Mouse (Mus musculus) midbrain, embryonic 10.5 days (tissue): Measurements from ENCODE around the gene Svs6. TPM values are rescaled to one million over a fixed set of nuclear protein-coding genes. Genes with fewer than 3 reads are reported as not detected.

Source experiments
- DNase-seq: peaks from one replicate; pipeline ENCODE4 v3.0.0-alpha.2; 2017; ENCODE audit warnings: low spot score
- H3K27ac ChIP-seq: fragments of 300-500 bp; sonication (generic); replicated peaks from 2 replicates; pipeline ENCODE4 v1.5.1; 2016; ENCODE audit warnings: mild to moderate bottlenecking
- H3K27me3 ChIP-seq: fragments of 300-500 bp; sonication (generic); 2 replicates; pipeline ENCODE4 v1.6.1; 2016; ENCODE audit warnings: low read depth, mild to moderate bottlenecking; ENCODE audit not compliant: poor library complexity, severe bottlenecking
- H3K36me3 ChIP-seq: fragments of 300-500 bp; sonication (generic); 2 replicates; pipeline ENCODE4 v1.6.1; 2016; ENCODE audit warnings: mild to moderate bottlenecking, moderate library complexity
- H3K4me1 ChIP-seq: fragments of 300-500 bp; sonication (generic); 2 replicates; pipeline ENCODE4 v1.6.1; 2016
- H3K4me3 ChIP-seq: fragments of 300-500 bp; sonication (generic); 2 replicates; pipeline ENCODE4 v1.5.1; 2016; ENCODE audit warnings: mild to moderate bottlenecking, moderate library complexity
- H3K9me3 ChIP-seq: fragments of 300-500 bp; sonication (generic); replicated peaks from 2 replicates; pipeline ENCODE4 v1.6.1; 2016; ENCODE audit warnings: mild to moderate bottlenecking
- WGBS: fragments of 180-500 bp; shearing (Covaris S2); methylation state at CpG from one replicate; pipeline ENCODE4 v1.1.7; 2016; 5-methylcytosine and 5-hydroxymethylcytosine counted together
- microRNA-seq: library from miRNA; unstranded; fragments of <30 nt; microRNA quantifications from one replicate; pipeline ENCODE4, GENCODE M21; 2017
- polyA plus RNA-seq: library from polyadenylated mRNA; unstranded; fragments of >200 nt; fragmentation: Nextera tagmentation; extraction: Ambion mirVana; gene quantifications from 2 replicates; pipeline ENCODE4 v1.2.1, GENCODE M21; 2016

Svs6 gene
- polyA plus RNA-seq, 1 experiment from 2014 or later: not detected

- 77% methylated on average over 3 of the region's 3 CpGs for WGBS
Observed at GRCm38 (mm10) chr2:164358373-164358772, 41.8 kb downstream of the Svs6 start.

GRCm38 (mm10) chr2:164359031-164359430, 42.5 kb downstream of the Svs6 start:
- H3K4me1 ChIP-seq: peaks cover 9% of the 10 kb centered on the region
- no peak for DNase-seq
- no peaks in the 10 kb centered on the region for H3K9me3 ChIP-seq
- H3K27me3 ChIP-seq: 0 out of 2 replicates have a peak, but pooled peaks cover 5% of the 10 kb centered on the region
- 87% methylated on average over 5 of the region's 5 CpGs for WGBS
- H3K27ac ChIP-seq: no peak overlapping the region
- no peaks in the 10 kb centered on the region for H3K36me3 ChIP-seq
- no peak overlapping the region for H3K4me3 ChIP-seq

More at GRCm38 (mm10) chr2:164358373-164358772, 41.8 kb downstream of the Svs6 start:
- Histone ChIP-seq H3K9me3 (no peaks in the 10 kb centered on the region), H3K4me1 (peaks cover 9% of the 10 kb centered on the region), H3K4me3 (no peak overlapping the region), H3K27me3 (0 out of 2 replicates have a peak, but pooled peaks cover 5% of the 10 kb centered on the region), H3K27ac (no peak overlapping the region), H3K36me3 (no peaks in the 10 kb centered on the region)
- DNase-seq: no peak

GRCm38 (mm10) chr2:164359668-164360067, 43.1 kb downstream of the Svs6 start:
- Histone ChIP-seq H3K36me3 (no peaks in the 10 kb centered on the region), H3K27me3 (0 out of 2 replicates have a peak, but pooled peaks cover 5% of the 10 kb centered on the region), H3K9me3 (no peaks in the 10 kb centered on the region), H3K4me3 (no peak overlapping the region), H3K27ac (no peak overlapping the region), H3K4me1 (peaks cover 9% of the 10 kb centered on the region)
- DNase-seq: no peak
- WGBS: 75% methylated on average over 5 of the region's 5 CpGs

- H3K27ac ChIP-seq: no peak overlapping the region
- 0 out of 2 replicates have a peak, but pooled peaks cover 5% of the 10 kb centered on the region for H3K27me3 ChIP-seq
- no peaks in the 10 kb centered on the region for H3K9me3 ChIP-seq
- DNase-seq: no peak
- no peak overlapping the region for H3K4me3 ChIP-seq
- 33% methylated on average over 13 of the region's 13 CpGs for WGBS
- peaks cover 9% of the 10 kb centered on the region for H3K4me1 ChIP-seq
- H3K36me3 ChIP-seq: no peaks in the 10 kb centered on the region
Observed at GRCm38 (mm10) chr2:164360974-164361657, 44.6 kb downstream of the Svs6 start.

DNA sequence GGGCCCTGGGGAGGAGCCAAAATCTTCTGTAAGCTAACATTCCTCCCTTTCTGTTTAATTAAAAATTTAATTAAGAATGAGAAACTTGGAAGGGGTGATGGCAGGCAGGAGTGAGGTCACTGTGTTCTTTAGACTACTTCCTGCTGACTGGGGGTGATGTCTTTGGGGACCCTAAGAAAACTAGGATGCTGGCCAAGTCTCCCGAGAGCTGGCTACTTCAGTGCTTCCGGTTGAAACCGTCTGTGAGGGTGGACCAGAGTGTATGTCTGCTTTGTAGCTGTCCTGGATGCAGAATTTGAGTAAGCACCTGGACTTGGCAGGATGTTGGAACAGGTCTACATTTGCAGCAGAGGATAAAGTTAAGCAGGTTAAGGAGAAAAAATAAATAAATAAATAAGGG, 50.4 kb downstream of the Svs6 start:
- Histone ChIP-seq H3K27me3 (no peaks in the 10 kb centered on the region), H3K27ac (no peak overlapping the region), H3K9me3 (no peaks in the 10 kb centered on the region), H3K36me3 (no peaks in the 10 kb centered on the region), H3K4me1 (no peaks in the 10 kb centered on the region), H3K4me3 (no peak overlapping the region)
- WGBS: 73% methylated on average over 3 of the region's 3 CpGs
- no peak for DNase-seq

Small RNA genes lying within 50 kb of the gene (microRNA-seq; reads per million reads assigned to microRNA genes)
- gene Mir7678: not detected

Other genes with a start within 250 kb of the Svs6 start
- gene Stk4, start 246.4 kb upstream of the Svs6 start, polyA plus RNA-seq: 33.9 and 34.7 TPM in 2 replicates
- 58.7 and 60.0 TPM in 2 replicates for gene Tomm34, start 245.6 kb upstream of the Svs6 start, polyA plus RNA-seq
- 0.06 TPM in 1 of 2 replicates, not detected in the other for gene Kcns1, start 145.6 kb upstream of the Svs6 start, polyA plus RNA-seq
- not detected in 2 replicates for gene Wfdc5, start 134.0 kb upstream of the Svs6 start, polyA plus RNA-seq
- gene Wfdc12, start 126.1 kb upstream of the Svs6 start, polyA plus RNA-seq: not detected in 2 replicates
- gene Wfdc15a, start 116.6 kb upstream of the Svs6 start, polyA plus RNA-seq: not detected in 2 replicates
- not detected in 2 replicates for gene Wfdc15b, start 95.1 kb upstream of the Svs6 start, polyA plus RNA-seq
- not detected in 2 replicates for gene Svs2, start 78.3 kb upstream of the Svs6 start, polyA plus RNA-seq
- not detected in 2 replicates for gene Svs3b, start 60.1 kb upstream of the Svs6 start, polyA plus RNA-seq
- gene Svs4, start 38.3 kb upstream of the Svs6 start, polyA plus RNA-seq: not detected in 2 replicates
- not detected in 2 replicates for gene Svs3a, start 27.5 kb upstream of the Svs6 start, polyA plus RNA-seq
- gene Svs5, start 16.0 kb downstream of the Svs6 start, polyA plus RNA-seq: not detected in 2 replicates
- 0.31 TPM in 1 of 2 replicates, not detected in the other for gene Slpi, start 72.3 kb downstream of the Svs6 start, polyA plus RNA-seq
- not detected in 2 replicates for gene Rbpjl, start 86.4 kb downstream of the Svs6 start, polyA plus RNA-seq
- 0.21 TPM in 1 of 2 replicates, not detected in the other for gene Matn4, start 88.4 kb downstream of the Svs6 start, polyA plus RNA-seq
- gene Sdc4, start 127.1 kb downstream of the Svs6 start, polyA plus RNA-seq: 16.1 and 17.4 TPM in 2 replicates
- 64.8 and 65.9 TPM in 2 replicates for gene Sys1, start 140.2 kb downstream of the Svs6 start, polyA plus RNA-seq
- 3.7 and 3.9 TPM in 2 replicates for gene Gm20458, start 144.2 kb downstream of the Svs6 start, polyA plus RNA-seq
- not detected in 2 replicates for gene Trp53tg5, start 157.0 kb downstream of the Svs6 start, polyA plus RNA-seq
- gene Dbndd2, start 169.4 kb downstream of the Svs6 start, polyA plus RNA-seq: 3.0 and 3.2 TPM in 2 replicates
- 40.1 and 44.7 TPM in 2 replicates for gene Pigt, start 180.8 kb downstream of the Svs6 start, polyA plus RNA-seq
- 23.1 and 28.3 TPM in 2 replicates for gene Wfdc2, start 245.7 kb downstream of the Svs6 start, polyA plus RNA-seq